Mouse (Mus musculus) lung, embryonic 14.5 days (tissue): ENCODE measurements around the gene Cldn4. TPM values are rescaled to one million over a fixed set of nuclear protein-coding genes. Genes with fewer than 3 reads are reported as not detected.

Source experiments
- ATAC-seq: fragments of 200-750 bp; cut with Nextera tagmentation; 2 replicates; pipeline ENCODE4 v1.8.0; 2017; ENCODE audit warnings: mild to moderate bottlenecking, moderate TSS enrichment, moderate library complexity; ENCODE audit not compliant: insufficient read depth
- DNase-seq: peaks from one replicate; pipeline ENCODE4 v3.0.0-alpha.2; 2015
- H3K27ac ChIP-seq: fragments of 300-500 bp; sonication (generic); 2 replicates; pipeline ENCODE4 v1.5.1; 2014; ENCODE audit warnings: low read depth, mild to moderate bottlenecking, moderate library complexity
- H3K27me3 ChIP-seq: fragments of 300-500 bp; sonication (generic); 2 replicates; pipeline ENCODE4 v1.6.1; 2014; ENCODE audit warnings: low read length, control low read depth; ENCODE audit not compliant: insufficient read depth
- H3K36me3 ChIP-seq: fragments of 300-500 bp; sonication (generic); 2 replicates; pipeline ENCODE4 v1.6.1; 2014; ENCODE audit warnings: control low read depth; ENCODE audit not compliant: insufficient read depth
- H3K4me1 ChIP-seq: fragments of 300-500 bp; sonication (generic); 2 replicates; pipeline ENCODE4 v1.6.1; 2014; ENCODE audit warnings: antibody characterized with exemption, control low read depth; ENCODE audit not compliant: insufficient read depth
- H3K4me2 ChIP-seq: fragments of 300-500 bp; sonication (generic); 2 replicates; pipeline ENCODE4 v1.6.1; 2014; ENCODE audit warnings: mild to moderate bottlenecking
- H3K4me3 ChIP-seq: fragments of 300-500 bp; sonication (generic); 2 replicates; pipeline ENCODE4 v1.5.1; 2014; ENCODE audit warnings: low read depth, low read length
- H3K9ac ChIP-seq: fragments of 300-500 bp; sonication (generic); 2 replicates; pipeline ENCODE4 v1.6.1; 2014
- H3K9me3 ChIP-seq: fragments of 300-500 bp; sonication (generic); 2 replicates; pipeline ENCODE4 v1.6.1; 2016; ENCODE audit warnings: low read depth, low read length, control low read depth
- CTCF ChIP-seq: IDR thresholded peaks from 2 replicates; pipeline ENCODE4 v1.5.1; 2016; ENCODE audit warnings: antibody characterized with exemption, low read depth
- WGBS: fragments of 180-500 bp; shearing (Covaris S2); extraction: QIAGEN DNeasy Blood & Tissue Kit; methylation state at CpG from one replicate; pipeline ENCODE4 v1.1.7; 2014; 5-methylcytosine and 5-hydroxymethylcytosine counted together
- polyA plus RNA-seq: library from polyadenylated mRNA; unstranded; fragments of >200 nt; fragmentation: Nextera tagmentation; extraction: Ambion mirVana; gene quantifications from 2 replicates; pipeline ENCODE4 v1.2.1, GENCODE M21; 2014

Cldn4 gene
- polyA plus RNA-seq, 1 experiment from 2014 or later: 42.4 TPM

GRCm38 (mm10) chr5:134918071-134918832, 28.5 kb downstream of the Cldn4 start:
- peak; percentile 74 for TF ChIP-seq CTCF
- no peaks in the 10 kb centered on the region for H3K9me3 ChIP-seq
- 46% methylated on average over 16 of the region's 16 CpGs for WGBS
- H3K4me2 ChIP-seq: no peak overlapping the region
- DNase-seq (peak; percentile 76), ATAC-seq (0 out of 2 replicates have a peak, but pooled peaks have one; percentile 25)
- H3K9ac ChIP-seq: no peak overlapping the region
- no peak overlapping the region for H3K27ac ChIP-seq
- no peaks in the 10 kb centered on the region for H3K27me3 ChIP-seq
- no peak overlapping the region for H3K4me3 ChIP-seq
- H3K4me1 ChIP-seq: no peaks in the 10 kb centered on the region
- no peaks in the 10 kb centered on the region for H3K36me3 ChIP-seq

GRCm38 (mm10) chr5:134915311-134915710, 31.4 kb downstream of the Cldn4 start, which contains the start of gene Cldn13:
TSS of gene Cldn13 (minus strand) at chr5:134915526.
- TF ChIP-seq CTCF: no peak
- WGBS: 71% methylated on average over 8 of the region's 8 CpGs
- H3K9me3 ChIP-seq: no peaks in the 10 kb centered on the region
- H3K4me2 ChIP-seq: no peak within 1 kb of the TSS
- DNase-seq: no peak
- peak within 1 kb of the TSS; percentile 24; the same call in 1 of the 2 replicates for H3K4me3 ChIP-seq
- H3K4me1 ChIP-seq: no peaks in the 10 kb centered on the region
- H3K36me3 ChIP-seq: no peaks in the 10 kb centered on the region
- no peaks in the 10 kb centered on the region for H3K27me3 ChIP-seq
- H3K27ac ChIP-seq: peak within 1 kb of the TSS; percentile 30; the same call in 1 of the 2 replicates
- ATAC-seq: no peak
- H3K9ac ChIP-seq: no peak within 1 kb of the TSS; the same call in 1 of the 2 replicates

GRCm38 (mm10) chr5:134914510-134914909, 32.2 kb downstream of the Cldn4 start:
- DNase-seq (no peak), ATAC-seq (no peak)
- TF ChIP-seq CTCF: no peak
- H3K36me3 ChIP-seq: no peaks in the 10 kb centered on the region
- no peak overlapping the region; the same call in 1 of the 2 replicates for H3K9ac ChIP-seq
- H3K9me3 ChIP-seq: no peaks in the 10 kb centered on the region
- no peaks in the 10 kb centered on the region for H3K4me1 ChIP-seq
- no peaks in the 10 kb centered on the region for H3K27me3 ChIP-seq
- no peak overlapping the region for H3K4me2 ChIP-seq
- WGBS: 67% methylated on average over 8 of the region's 8 CpGs
- H3K27ac ChIP-seq: peak overlapping the region; percentile 5; the same call in 1 of the 2 replicates
- peak overlapping the region; percentile 24; the same call in 1 of the 2 replicates for H3K4me3 ChIP-seq

- ATAC-seq: no peak
- Histone ChIP-seq H3K9ac (no peak overlapping the region), H3K4me3 (peak overlapping the region; percentile 24; the same call in 1 of the 2 replicates)
Observed at GRCm38 (mm10) chr5:134913753-134914152, 33.0 kb downstream of the Cldn4 start.

GRCm38 (mm10) chr5:134913352-134913751, 33.4 kb downstream of the Cldn4 start:
- ATAC-seq: no peak

More at GRCm38 (mm10) chr5:134913753-134914152, 33.0 kb downstream of the Cldn4 start:
- H3K4me1 ChIP-seq: no peaks in the 10 kb centered on the region
- no peaks in the 10 kb centered on the region for H3K27me3 ChIP-seq
- no peak for DNase-seq
- H3K27ac ChIP-seq: no peak overlapping the region
- H3K9me3 ChIP-seq: no peaks in the 10 kb centered on the region
- 74% methylated on average over 4 of the region's 4 CpGs for whole genome bisulfite sequencing
- no peak for TF ChIP-seq CTCF
- H3K4me2 ChIP-seq: no peak overlapping the region
- no peaks in the 10 kb centered on the region for H3K36me3 ChIP-seq

GRCm38 (mm10) chr5:134911901-134912300, 34.8 kb downstream of the Cldn4 start:
- H3K27ac ChIP-seq: no peak overlapping the region
- H3K9ac ChIP-seq: no peak overlapping the region
- H3K36me3 ChIP-seq: no peaks in the 10 kb centered on the region
- H3K4me3 ChIP-seq: no peak overlapping the region
- no peaks in the 10 kb centered on the region for H3K9me3 ChIP-seq
- no peaks in the 10 kb centered on the region for H3K27me3 ChIP-seq
- TF ChIP-seq CTCF: no peak
- no peak for DNase-seq
- no peaks in the 10 kb centered on the region for H3K4me1 ChIP-seq
- WGBS: 82% methylated on average over 2 of the region's 2 CpGs
- no peak for ATAC-seq
- H3K4me2 ChIP-seq: no peak overlapping the region

More at GRCm38 (mm10) chr5:134913352-134913751, 33.4 kb downstream of the Cldn4 start:
- no peak overlapping the region for H3K9ac ChIP-seq
- H3K4me1 ChIP-seq: no peaks in the 10 kb centered on the region
- TF ChIP-seq CTCF: no peak
- no peak overlapping the region for H3K27ac ChIP-seq
- H3K4me3 ChIP-seq: no peak overlapping the region; the same call in 1 of the 2 replicates
- no peaks in the 10 kb centered on the region for H3K9me3 ChIP-seq
- no peaks in the 10 kb centered on the region for H3K27me3 ChIP-seq
- no peak for DNase-seq
- no peaks in the 10 kb centered on the region for H3K36me3 ChIP-seq
- 71% methylated on average over 3 of the region's 3 CpGs for WGBS
- no peak overlapping the region for H3K4me2 ChIP-seq

GRCm38 (mm10) chr5:134907135-134907534, 39.6 kb downstream of the Cldn4 start:
- Histone ChIP-seq H3K36me3 (no peaks in the 10 kb centered on the region), H3K9me3 (no peaks in the 10 kb centered on the region), H3K9ac (no peak overlapping the region), H3K4me1 (no peaks in the 10 kb centered on the region), H3K27me3 (no peaks in the 10 kb centered on the region), H3K4me3 (no peak overlapping the region), H3K27ac (no peak overlapping the region), H3K4me2 (no peak overlapping the region)
- TF ChIP-seq CTCF: peak; percentile 99
- under 1% methylated on average over 13 of the region's 13 CpGs for WGBS
- peak; percentile 86 for ATAC-seq
- DNase-seq: peak; percentile 96
